Mouse (Mus musculus) liver, postnatal 0 days (tissue): Measurements from ENCODE around the gene Cryba1. TPM values are rescaled to one million over a fixed set of nuclear protein-coding genes. Genes with fewer than 3 reads are reported as not detected.
A peak's percentile ranks its signal among the peaks of the same experiment; 100 is the strongest.
"Not testable (repeated sequence)": the region's sequence is repeated elsewhere in the genome, so short reads cannot be mapped to it uniquely, and the experiment has no call there.

Source experiments
- ATAC-seq: fragments of 200-750 bp; cut with Nextera tagmentation; 2 replicates; pipeline ENCODE4 v1.8.0; 2017; ENCODE audit warnings: mild to moderate bottlenecking, moderate library complexity
- DNase-seq: peaks from one replicate; pipeline ENCODE4 v3.0.0-alpha.2; 2016
- H3K27ac ChIP-seq: fragments of 300-500 bp; sonication (generic); 2 replicates; pipeline ENCODE4 v1.5.1; 2014; ENCODE audit warnings: antibody characterized with exemption, moderate library complexity, mild to moderate bottlenecking, low read depth
- H3K27me3 ChIP-seq: fragments of 300-500 bp; sonication (generic); 2 replicates; pipeline ENCODE4 v1.6.1; 2014; ENCODE audit warnings: low read length, control low read depth, mixed read lengths; ENCODE audit not compliant: insufficient read depth
- H3K36me3 ChIP-seq: fragments of 300-500 bp; sonication (generic); replicated peaks from 2 replicates; pipeline ENCODE4 v1.6.1; 2014; ENCODE audit warnings: mild to moderate bottlenecking, control low read depth, low read length, moderate library complexity, mixed read lengths; ENCODE audit not compliant: insufficient read depth
- H3K4me1 ChIP-seq: fragments of 300-500 bp; sonication (generic); 2 replicates; pipeline ENCODE4 v1.6.1; 2014; ENCODE audit warnings: antibody characterized with exemption, mild to moderate bottlenecking, control low read depth; ENCODE audit not compliant: insufficient read depth
- H3K4me2 ChIP-seq: fragments of 300-500 bp; sonication (generic); 2 replicates; pipeline ENCODE4 v1.6.1; 2014; ENCODE audit warnings: low read depth, mild to moderate bottlenecking, low read length, moderate library complexity, mixed read lengths
- H3K4me3 ChIP-seq: fragments of 300-500 bp; sonication (generic); 2 replicates; pipeline ENCODE4 v1.5.1; 2014; ENCODE audit warnings: low read depth, low read length
- H3K9ac ChIP-seq: fragments of 300-500 bp; sonication (generic); replicated peaks from 2 replicates; pipeline ENCODE4 v1.6.1; 2014; ENCODE audit warnings: mild to moderate bottlenecking, moderate library complexity
- H3K9me3 ChIP-seq: fragments of 300-500 bp; sonication (generic); 2 replicates; pipeline ENCODE4 v1.6.1; 2016; ENCODE audit warnings: mild to moderate bottlenecking, control low read depth, low read length, mixed read lengths
- CTCF ChIP-seq: sonication (generic); IDR thresholded peaks from 2 replicates; pipeline ENCODE4 v1.5.1; 2016; ENCODE audit warnings: antibody characterized with exemption, low read depth
- EP300 ChIP-seq: IDR thresholded peaks from 2 replicates; pipeline ENCODE4 v1.6.1; 2016; ENCODE audit warnings: antibody characterized with exemption, low read depth, mild to moderate bottlenecking
- WGBS: fragments of 180-500 bp; shearing (Covaris S2); extraction: QIAGEN DNeasy Blood & Tissue Kit; methylation state at CpG from one replicate; pipeline ENCODE4 v1.1.7; 2014; ENCODE audit not compliant: insufficient replicate concordance; 5-methylcytosine and 5-hydroxymethylcytosine counted together
- polyA plus RNA-seq: library from polyadenylated mRNA; unstranded; fragments of >200 nt; fragmentation: Nextera tagmentation; extraction: Ambion mirVana; gene quantifications from 2 replicates; pipeline ENCODE4 v1.2.1, GENCODE M21; 2015

The Cryba1 gene
- polyA plus RNA-seq, 1 experiment from 2014 or later: not detected

GRCm38 (mm10) chr11:77748996-77749395 lies 23.9 kb upstream of the Cryba1 start:
- DNase-seq: no peak
- Histone ChIP-seq H3K4me1 (peaks cover 13% of the 10 kb centered on the region), H3K9ac (no peak overlapping the region), H3K27me3 (no peaks in the 10 kb centered on the region), H3K27ac (no peak overlapping the region), H3K36me3 (no peaks in the 10 kb centered on the region), H3K4me2 (no peak overlapping the region), H3K4me3 (no peak overlapping the region), H3K9me3 (no peaks in the 10 kb centered on the region)
- ATAC-seq: no peak
- WGBS: 80% methylated on average over 5 of the region's 5 CpGs
- TF ChIP-seq CTCF (no peak), EP300 (no peak)

- H3K9me3 ChIP-seq, H3K27me3 ChIP-seq, DNase-seq, H3K4me1 ChIP-seq, H3K9ac ChIP-seq, H3K27ac ChIP-seq, H3K36me3 ChIP-seq, ATAC-seq, H3K4me3 ChIP-seq, H3K4me2 ChIP-seq: not testable (repeated sequence)
- 82% methylated on average over 13 of the region's 15 CpGs for WGBS
Observed at GRCm38 (mm10) chr11:77747103-77747502, 22.0 kb upstream of the Cryba1 start.

GRCm38 (mm10) chr11:77746652-77747051 lies 21.6 kb upstream of the Cryba1 start:
- Histone ChIP-seq H3K4me2 (no peak overlapping the region), H3K9ac (no peak overlapping the region), H3K27ac (no peak overlapping the region), H3K36me3 (no peaks in the 10 kb centered on the region), H3K4me3 (no peak overlapping the region), H3K27me3 (no peaks in the 10 kb centered on the region), H3K4me1 (no peaks in the 10 kb centered on the region; the same call in 1 of the 2 replicates), H3K9me3 (no peaks in the 10 kb centered on the region)
- DNase-seq: no peak
- 64% methylated on average over 4 of the region's 4 CpGs for WGBS
- no peak for ATAC-seq
- TF ChIP-seq EP300 (no peak), CTCF (no peak)

GRCm38 (mm10) chr11:77743966-77744365 lies 18.9 kb upstream of the Cryba1 start:
- WGBS: 34% methylated on average over 6 of the region's 6 CpGs
- Histone ChIP-seq H3K27me3 (no peaks in the 10 kb centered on the region), H3K27ac (no peak overlapping the region), H3K9me3 (no peaks in the 10 kb centered on the region), H3K9ac (no peak overlapping the region), H3K4me3 (no peak overlapping the region), H3K4me2 (no peak overlapping the region), H3K4me1 (no peaks in the 10 kb centered on the region), H3K36me3 (no peaks in the 10 kb centered on the region)
- no peak for ATAC-seq
- peak; percentile 59 for DNase-seq
- TF ChIP-seq EP300: no peak
- peak; percentile 65 for TF ChIP-seq CTCF

- ATAC-seq: no peak
- no peak for TF ChIP-seq CTCF
- TF ChIP-seq EP300: no peak
- H3K9ac ChIP-seq: no peak overlapping the region
Observed at GRCm38 (mm10) chr11:77738555-77738954, 13.5 kb upstream of the Cryba1 start.

GRCm38 (mm10) chr11:77737289-77737688 lies 12.2 kb upstream of the Cryba1 start:
- peak; percentile 86 for DNase-seq
- 1% methylated on average over 6 of the region's 6 CpGs for WGBS
- Histone ChIP-seq H3K4me1 (no peaks in the 10 kb centered on the region), H3K9me3 (no peaks in the 10 kb centered on the region), H3K4me2 (no peak overlapping the region), H3K27me3 (no peaks in the 10 kb centered on the region), H3K36me3 (no peaks in the 10 kb centered on the region), H3K27ac (no peak overlapping the region), H3K4me3 (no peak overlapping the region), H3K9ac (no peak overlapping the region)
- peak; percentile 97 for TF ChIP-seq CTCF
- no peak for TF ChIP-seq EP300
- no peak for ATAC-seq

More at GRCm38 (mm10) chr11:77738555-77738954, 13.5 kb upstream of the Cryba1 start:
- no peak overlapping the region for H3K4me2 ChIP-seq
- no peaks in the 10 kb centered on the region for H3K4me1 ChIP-seq
- no peak overlapping the region for H3K4me3 ChIP-seq
- H3K9me3 ChIP-seq: no peaks in the 10 kb centered on the region
- H3K27me3 ChIP-seq: no peaks in the 10 kb centered on the region
- H3K27ac ChIP-seq: no peak overlapping the region
- DNase-seq: no peak
- 68% methylated on average over 7 of the region's 7 CpGs for WGBS
- H3K36me3 ChIP-seq: no peaks in the 10 kb centered on the region

- Histone ChIP-seq H3K4me3 (no peak overlapping the region), H3K36me3 (no peaks in the 10 kb centered on the region), H3K9ac (no peak overlapping the region), H3K4me2 (no peak overlapping the region), H3K4me1 (no peaks in the 10 kb centered on the region), H3K27ac (no peak overlapping the region), H3K27me3 (no peaks in the 10 kb centered on the region), H3K9me3 (no peaks in the 10 kb centered on the region)
- DNase-seq (peak; percentile 40), ATAC-seq (no peak)
- WGBS: 51% methylated on average over 2 of the region's 2 CpGs
- TF ChIP-seq CTCF (no peak), EP300 (no peak)
Observed at GRCm38 (mm10) chr11:77728587-77728986, 3.5 kb upstream of the Cryba1 start.
